8 mouse cellular contexts compared by ENCODE assay signal in the genomic region with DNA sequence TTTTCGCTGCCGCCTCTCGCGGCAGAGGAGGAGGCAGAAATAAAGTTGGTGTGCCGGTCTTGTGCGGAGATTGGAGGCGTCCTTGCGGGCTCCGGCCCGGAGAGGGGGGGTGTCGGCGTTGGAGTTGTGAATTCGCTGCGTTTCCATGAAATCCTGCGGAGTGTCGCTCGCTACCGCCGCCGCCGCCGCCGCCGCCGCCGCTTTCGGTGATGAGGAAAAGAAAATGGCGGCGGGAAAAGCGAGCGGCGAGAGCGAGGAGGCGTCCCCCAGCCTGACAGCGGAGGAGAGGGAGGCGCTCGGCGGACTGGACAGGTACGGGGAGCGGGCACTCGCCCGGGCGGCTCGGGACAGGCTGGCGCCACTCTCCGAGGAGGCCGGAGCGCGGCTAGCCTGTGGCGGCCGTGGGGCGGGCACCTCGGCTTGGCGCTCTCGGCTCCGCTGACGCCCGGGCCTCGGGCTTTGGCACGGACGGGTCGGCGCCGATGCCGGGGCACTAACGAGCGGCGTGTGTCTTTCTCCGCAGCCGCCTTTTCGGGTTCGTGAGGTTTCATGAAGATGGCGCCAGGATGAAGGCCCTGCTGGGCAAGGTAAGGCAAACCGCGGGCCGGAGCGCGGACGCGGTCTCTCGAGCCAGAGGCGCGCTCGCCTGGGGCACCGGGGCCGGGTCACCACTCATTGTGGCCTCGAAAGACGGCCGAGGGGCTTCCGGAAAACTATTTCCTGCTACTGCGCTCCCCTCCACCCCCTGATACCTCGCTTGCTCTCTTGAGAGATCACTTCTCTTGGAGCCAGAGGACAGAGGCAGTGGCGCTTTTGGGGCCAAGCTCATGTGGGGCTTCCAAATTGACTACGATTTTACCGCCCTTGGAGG. TPM values are rescaled to one million over a fixed set of nuclear protein-coding genes. Genes with fewer than 3 reads are reported as not detected.
DNase-seq lines count a peak whose midpoint lies in the region; ATAC-seq and TF ChIP-seq lines count a peak whose summit lies in the region.

No protein-coding gene starts in this region.

- peak; percentile 31; the same call in 1 of the 2 replicates for ATAC-seq in heart, embryonic 11.5 days (replicated peaks; ENCODE audit: insufficient number of reproducible peaks, low FRiP score, low TSS enrichment)
- peak; percentile 46; the same call in 1 of the 2 replicates for ATAC-seq in kidney, embryonic 16.5 days (ENCODE audit: low FRiP score, low TSS enrichment)
- ATAC-seq in liver, embryonic 15.5 days (ENCODE audit: insufficient read depth): peak; percentile 24
- ATAC-seq in neural tube, embryonic 13.5 days (ENCODE audit: low read depth): peak; percentile 36
- peak; percentile 61 for ATAC-seq in stomach, postnatal 0 days (ENCODE audit: low FRiP score, low TSS enrichment)

- under 1% methylated on average over 75 of the region's 95 CpGs for WGBS in heart, embryonic 11.5 days (ENCODE audit: insufficient replicate concordance)
- under 1% methylated on average over 80 of the region's 95 CpGs for WGBS in kidney, embryonic 16.5 days
- under 1% methylated on average over 83 of the region's 95 CpGs for WGBS in liver, embryonic 15.5 days (ENCODE audit: insufficient replicate concordance)
- WGBS in neural tube, embryonic 13.5 days: under 1% methylated on average over 81 of the region's 95 CpGs
- under 1% methylated on average over 55 of the region's 95 CpGs for WGBS in stomach, postnatal 0 days

- H3K27ac ChIP-seq in embryonic fibroblast, embryonic 13.5 days (ENCODE audit: insufficient read depth, low read length): peak overlapping the region; percentile 67
- peak overlapping the region; percentile 97 for H3K27ac ChIP-seq in heart, embryonic 11.5 days (ENCODE audit: low read depth, low read length)
- peak overlapping the region; percentile 98 for H3K27ac ChIP-seq in kidney, embryonic 16.5 days (ENCODE audit: low read length)
- H3K27ac ChIP-seq in liver, embryonic 15.5 days (replicated peaks): peak overlapping the region; percentile 98
- peak overlapping the region; percentile 97 for H3K27ac ChIP-seq in neural tube, embryonic 13.5 days (replicated peaks)
- peak overlapping the region; percentile 95 for H3K27ac ChIP-seq in stomach, postnatal 0 days (replicated peaks)

- peak overlapping the region; percentile 93 for H3K9ac ChIP-seq in heart, embryonic 11.5 days (ENCODE audit: low read depth, low read length)
- peak overlapping the region; percentile 96 for H3K9ac ChIP-seq in kidney, embryonic 16.5 days (replicated peaks; ENCODE audit: low read length)
- H3K9ac ChIP-seq in liver, embryonic 15.5 days: peak overlapping the region; percentile 94
- H3K9ac ChIP-seq in neural tube, embryonic 13.5 days: peak overlapping the region; percentile 91
- H3K9ac ChIP-seq in stomach, postnatal 0 days (ENCODE audit: low read length): peak overlapping the region; percentile 91

- no peaks in the 10 kb centered on the region for H3K27me3 ChIP-seq in heart, embryonic 11.5 days (ENCODE audit: control insufficient read depth, insufficient read depth, low read length)
- H3K27me3 ChIP-seq in kidney, embryonic 16.5 days (ENCODE audit: insufficient read depth, low read length): no peaks in the 10 kb centered on the region
- H3K27me3 ChIP-seq in liver, embryonic 15.5 days: no peaks in the 10 kb centered on the region
- no peaks in the 10 kb centered on the region for H3K27me3 ChIP-seq in neural tube, embryonic 13.5 days
- H3K27me3 ChIP-seq in stomach, postnatal 0 days (ENCODE audit: control insufficient read depth, insufficient read depth, low read length): no peaks in the 10 kb centered on the region

- no peaks in the 10 kb centered on the region for H3K4me1 ChIP-seq in embryonic fibroblast, embryonic 13.5 days (ENCODE audit: control insufficient read depth, insufficient read depth, low read length)
- no peaks in the 10 kb centered on the region for H3K4me1 ChIP-seq in heart, embryonic 11.5 days (ENCODE audit: control insufficient read depth, insufficient read depth, low read length)
- no peaks in the 10 kb centered on the region for H3K4me1 ChIP-seq in kidney, embryonic 16.5 days (ENCODE audit: insufficient read depth, low read length)
- peaks cover 5% of the 10 kb centered on the region; the same call in 1 of the 2 replicates for H3K4me1 ChIP-seq in liver, embryonic 15.5 days (replicated peaks)
- H3K4me1 ChIP-seq in neural tube, embryonic 13.5 days (replicated peaks): 0 out of 2 replicates have a peak, but pooled peaks cover 3% of the 10 kb centered on the region
- no peaks in the 10 kb centered on the region for H3K4me1 ChIP-seq in stomach, postnatal 0 days (replicated peaks; ENCODE audit: control insufficient read depth, insufficient read depth)

- no peak for TF ChIP-seq POLR2A in embryonic fibroblast, embryonic 13.5 days (IDR thresholded peaks at IDR 0.05; ENCODE audit: low read depth, low read length)

- H3K4me2 ChIP-seq in heart, embryonic 11.5 days: peak overlapping the region; percentile 64
- H3K4me2 ChIP-seq in kidney, embryonic 16.5 days (replicated peaks; ENCODE audit: low read depth, low read length): peak overlapping the region; percentile 56
- peak overlapping the region; percentile 51 for H3K4me2 ChIP-seq in liver, embryonic 15.5 days
- peak overlapping the region; percentile 69 for H3K4me2 ChIP-seq in neural tube, embryonic 13.5 days
- H3K4me2 ChIP-seq in stomach, postnatal 0 days (replicated peaks; ENCODE audit: low read depth): peak overlapping the region; percentile 58

- peak; percentile 56 for DNase-seq in A20 (ENCODE audit: low read depth, low spot score)
- peak; percentile 67 to 77 for DNase-seq in adrenal gland, postnatal 36 days
- DNase-seq in stomach, postnatal 0 days (ENCODE audit: low spot score): peak; percentile 60

- H3K4me3 ChIP-seq in embryonic fibroblast, embryonic 13.5 days (ENCODE audit: insufficient read depth, low read length): peak overlapping the region; percentile 85
- H3K4me3 ChIP-seq in heart, embryonic 11.5 days (ENCODE audit: low read depth, low read length): peak overlapping the region; percentile 85
- peak overlapping the region; percentile 84 for H3K4me3 ChIP-seq in kidney, embryonic 16.5 days (ENCODE audit: low read length)
- H3K4me3 ChIP-seq in liver, embryonic 15.5 days (replicated peaks): peak overlapping the region; percentile 90
- H3K4me3 ChIP-seq in neural tube, embryonic 13.5 days: peak overlapping the region; percentile 79
- H3K4me3 ChIP-seq in stomach, postnatal 0 days (ENCODE audit: low read depth, low read length): peak overlapping the region; percentile 83

- TF ChIP-seq EP300 in stomach, postnatal 0 days (optimal IDR thresholded peaks at IDR 0.05): no peak

- H3K36me3 ChIP-seq in heart, embryonic 11.5 days (ENCODE audit: control insufficient read depth, insufficient read depth, low read length): no peaks in the 10 kb centered on the region
- no peaks in the 10 kb centered on the region for H3K36me3 ChIP-seq in kidney, embryonic 16.5 days (ENCODE audit: insufficient read depth, low read length)
- no peaks in the 10 kb centered on the region for H3K36me3 ChIP-seq in liver, embryonic 15.5 days (replicated peaks)
- no peaks in the 10 kb centered on the region for H3K36me3 ChIP-seq in neural tube, embryonic 13.5 days
- no peaks in the 10 kb centered on the region for H3K36me3 ChIP-seq in stomach, postnatal 0 days (ENCODE audit: control insufficient read depth, insufficient read depth, low read length)

- TF ChIP-seq CTCF in embryonic fibroblast, embryonic 13.5 days (IDR thresholded peaks at IDR 0.05; ENCODE audit: borderline replicate concordance, insufficient read depth, low read length): no peak
- no peak; the same call in 1 of the 2 replicates for TF ChIP-seq CTCF in stomach, postnatal 0 days (IDR thresholded peaks at IDR 0.05; ENCODE audit: low read depth)

- H3K9me3 ChIP-seq in heart, embryonic 11.5 days (replicated peaks; ENCODE audit: control insufficient read depth, low read length): no peaks in the 10 kb centered on the region
- no peaks in the 10 kb centered on the region for H3K9me3 ChIP-seq in kidney, embryonic 16.5 days (ENCODE audit: low read length)
- no peaks in the 10 kb centered on the region for H3K9me3 ChIP-seq in liver, embryonic 15.5 days (replicated peaks)
- H3K9me3 ChIP-seq in neural tube, embryonic 13.5 days: no peaks in the 10 kb centered on the region
- H3K9me3 ChIP-seq in stomach, postnatal 0 days (ENCODE audit: control insufficient read depth, low read length): no peaks in the 10 kb centered on the region

RNA-seq across cellular contexts. Expression of a gene that starts 0.7 kb away (rescaled TPM):
- total RNA-seq in adrenal gland, postnatal 36 days (2021): 10 to 100 TPM; 37.2 to 79.4 TPM
- polyA plus RNA-seq in embryonic fibroblast, embryonic 13.5 days (2011; ENCODE audit: insufficient read length, low read depth, missing spikeins): 22.4 and 27.3 TPM in 2 replicates
- 25.1 and 27.2 TPM in 2 replicates for polyA plus RNA-seq in heart, embryonic 11.5 days (2014; fragmentation: Nextera tagmentation; extraction: Ambion mirVana)
- polyA plus RNA-seq in kidney, embryonic 16.5 days (2015; fragmentation: Nextera tagmentation; extraction: Ambion mirVana): 25.3 and 26.2 TPM in 2 replicates
- 15.9 and 18.2 TPM in 2 replicates for polyA plus RNA-seq in liver, embryonic 15.5 days (2015; fragmentation: Nextera tagmentation; extraction: Ambion mirVana)
- 17.8 and 22.6 TPM in 2 replicates for polyA plus RNA-seq in neural tube, embryonic 13.5 days (2015; fragmentation: Nextera tagmentation; extraction: Ambion mirVana)
- polyA plus RNA-seq in stomach, postnatal 0 days (2015; fragmentation: Nextera tagmentation; extraction: Ambion mirVana): 9.0 and 9.6 TPM in 2 replicates

RNA-seq across cellular contexts. Expression of a gene that starts 17.4 kb away (rescaled TPM):
- not detected for total RNA-seq in adrenal gland, postnatal 36 days (2021)
- polyA plus RNA-seq in embryonic fibroblast, embryonic 13.5 days (2011; ENCODE audit: insufficient read length, low read depth, missing spikeins): not detected in 2 replicates
- not detected in 2 replicates for polyA plus RNA-seq in heart, embryonic 11.5 days (2014; fragmentation: Nextera tagmentation; extraction: Ambion mirVana)
- not detected in 2 replicates for polyA plus RNA-seq in kidney, embryonic 16.5 days (2015; fragmentation: Nextera tagmentation; extraction: Ambion mirVana)
- polyA plus RNA-seq in liver, embryonic 15.5 days (2015; fragmentation: Nextera tagmentation; extraction: Ambion mirVana): not detected in 2 replicates
- not detected in 2 replicates for polyA plus RNA-seq in neural tube, embryonic 13.5 days (2015; fragmentation: Nextera tagmentation; extraction: Ambion mirVana)
- not detected in 2 replicates for polyA plus RNA-seq in stomach, postnatal 0 days (2015; fragmentation: Nextera tagmentation; extraction: Ambion mirVana)

Comparison
In these comparisons a context has a peak if more than half of its experiments do, and no peak if none do; other contexts are left out.
1. Peak in every context shown above with its lines: DNase-seq, ATAC-seq, H3K4me3 ChIP-seq and H3K27ac ChIP-seq.